Comparison of ENCODE assay signal across 26 mouse cellular contexts in the genomic region with DNA sequence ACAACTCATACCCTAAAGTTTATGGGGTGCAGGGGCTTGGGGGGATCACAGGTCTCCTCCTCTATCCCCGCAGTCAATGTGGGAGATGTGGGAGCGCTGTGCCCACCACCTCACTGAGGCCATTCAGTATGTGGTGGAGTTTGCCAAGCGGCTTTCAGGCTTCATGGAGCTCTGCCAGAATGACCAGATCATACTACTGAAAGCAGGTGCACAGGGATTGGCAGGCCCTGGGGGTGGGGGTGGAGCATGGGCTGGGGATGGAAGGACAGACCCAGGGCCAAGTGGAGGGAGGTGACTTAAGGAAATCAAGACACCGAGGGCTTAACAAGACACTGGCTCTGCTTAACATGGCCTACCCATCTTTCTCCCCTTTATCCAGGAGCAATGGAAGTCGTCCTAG. TPM values are rescaled to one million over a fixed set of nuclear protein-coding genes. Genes with fewer than 3 reads are reported as not detected.
DNase-seq lines count a peak whose midpoint lies in the region; ATAC-seq and TF ChIP-seq lines count a peak whose summit lies in the region.
"Had no signal": no experiment of that assay in that cellular context is flagged by ENCODE, and none has a peak within 500 bp of the region (broad histone marks: within the 10 kb centered on the region; RNA-seq: fewer than 3 reads in every experiment).

No protein-coding gene starts in this region.

- intact Hi-C loops in heart, postnatal 25 days (cut with DNase I): no loop called here

- no peak overlapping the region for H3K4me3 ChIP-seq in heart, embryonic 10.5 days
- no peak overlapping the region for H3K4me3 ChIP-seq in hindbrain, postnatal 0 days (ENCODE audit: low read length)
- H3K4me3 ChIP-seq in hindbrain, embryonic 11.5 days (ENCODE audit: low read depth, low read length): no peak overlapping the region
- H3K4me3 ChIP-seq: forebrain, embryonic 10.5 days; forebrain, embryonic 13.5 days; heart, embryonic 13.5 days had no signal

- peaks cover 8% of the 10 kb centered on the region; the same call in 1 of the 2 replicates for H3K27me3 ChIP-seq in heart, embryonic 10.5 days (ENCODE audit: insufficient read depth, poor library complexity, severe bottlenecking)
- no peaks in the 10 kb centered on the region for H3K27me3 ChIP-seq in hindbrain, postnatal 0 days (ENCODE audit: insufficient read depth, low read length)
- H3K27me3 ChIP-seq in hindbrain, embryonic 11.5 days (ENCODE audit: control insufficient read depth, insufficient read depth, low read length): no peaks in the 10 kb centered on the region
- H3K27me3 ChIP-seq: forebrain, embryonic 13.5 days had no signal

- no peak overlapping the region for H3K9ac ChIP-seq in hindbrain, postnatal 0 days (replicated peaks; ENCODE audit: low read length)
- H3K9ac ChIP-seq in hindbrain, embryonic 11.5 days (ENCODE audit: low read depth, low read length): no peak overlapping the region
- H3K9ac ChIP-seq: forebrain, embryonic 13.5 days; heart, embryonic 13.5 days had no signal

- no peak for TF ChIP-seq CTCF in hindbrain, postnatal 0 days (IDR thresholded peaks at IDR 0.05; ENCODE audit: low read depth)

- H3K4me1 ChIP-seq in heart, embryonic 10.5 days: no peaks in the 10 kb centered on the region
- H3K4me1 ChIP-seq in hindbrain, postnatal 0 days (ENCODE audit: insufficient read depth, low read length): no peaks in the 10 kb centered on the region
- no peaks in the 10 kb centered on the region for H3K4me1 ChIP-seq in hindbrain, embryonic 11.5 days (replicated peaks; ENCODE audit: control insufficient read depth, insufficient read depth, low read length)
- H3K4me1 ChIP-seq: forebrain, embryonic 10.5 days; forebrain, embryonic 13.5 days; heart, embryonic 13.5 days had no signal

- 76% methylated on average over 5 of the region's 5 CpGs for WGBS in heart, embryonic 10.5 days
- WGBS in hindbrain, postnatal 0 days: 58% methylated on average over 5 of the region's 5 CpGs
- WGBS in hindbrain, embryonic 11.5 days: 80% methylated on average over 5 of the region's 5 CpGs

- peak; percentile 90 for DNase-seq in cerebellum, postnatal 10 days
- no peak for DNase-seq in cerebellum, adult 8-10 months
- peak; percentile 52 for DNase-seq in heart, embryonic 10.5 days (ENCODE audit: low spot score)
- no peak for DNase-seq in heart, postnatal 25 days (ENCODE audit: low spot score)
- peak; percentile 58 for DNase-seq in hindbrain, postnatal 0 days (ENCODE audit: low spot score)
- DNase-seq in hindbrain, embryonic 11.5 days (ENCODE audit: low spot score): no peak
- peak; percentile 1 for DNase-seq in thymus, postnatal 25 days
- no peak for DNase-seq in thymus, postnatal 0 days (ENCODE audit: low spot score)
- DNase-seq: adrenal gland, adult 8-10 months; adrenal gland, postnatal 25 days; cerebellum, adult 11-12 months; cerebellum, adult 9-11 months; gastrocnemius, postnatal 25 days; heart, adult 18-20 months; heart, postnatal 14 days had no signal

- no peak overlapping the region for H3K4me2 ChIP-seq in hindbrain, postnatal 0 days (ENCODE audit: low read depth, low read length)
- no peak overlapping the region for H3K4me2 ChIP-seq in hindbrain, embryonic 11.5 days (replicated peaks; ENCODE audit: low read depth, low read length)
- H3K4me2 ChIP-seq: forebrain, embryonic 13.5 days; heart, embryonic 13.5 days had no signal

- no peaks in the 10 kb centered on the region for H3K36me3 ChIP-seq in heart, embryonic 10.5 days
- no peaks in the 10 kb centered on the region for H3K36me3 ChIP-seq in hindbrain, postnatal 0 days (ENCODE audit: insufficient read depth, low read length)
- no peaks in the 10 kb centered on the region for H3K36me3 ChIP-seq in hindbrain, embryonic 11.5 days (ENCODE audit: control insufficient read depth, insufficient read depth, low read length)
- H3K36me3 ChIP-seq: forebrain, embryonic 10.5 days; heart, embryonic 13.5 days had no signal

- H3K9me3 ChIP-seq in heart, embryonic 10.5 days: no peaks in the 10 kb centered on the region
- H3K9me3 ChIP-seq in hindbrain, postnatal 0 days (ENCODE audit: low read length): no peaks in the 10 kb centered on the region
- H3K9me3 ChIP-seq in hindbrain, embryonic 11.5 days (ENCODE audit: control insufficient read depth, low read length): no peaks in the 10 kb centered on the region
- H3K9me3 ChIP-seq: forebrain, embryonic 10.5 days; forebrain, embryonic 13.5 days; heart, embryonic 13.5 days had no signal

- 0 out of 2 replicates have a peak, but pooled peaks have one; percentile 5 for ATAC-seq in hindbrain, postnatal 0 days
- no peak for ATAC-seq in hindbrain, embryonic 11.5 days (ENCODE audit: low FRiP score)
- ATAC-seq: activated CD4-positive, CD25-positive, alpha-beta regulatory T cell, adult 4 months; forebrain, embryonic 13.5 days; forebrain, embryonic 16.5 days; intestine, postnatal 0 days had no signal

- no peak overlapping the region for H3K27ac ChIP-seq in heart, embryonic 10.5 days
- no peak overlapping the region for H3K27ac ChIP-seq in hindbrain, postnatal 0 days
- no peak overlapping the region for H3K27ac ChIP-seq in hindbrain, embryonic 11.5 days (ENCODE audit: low read depth, low read length)
- H3K27ac ChIP-seq: forebrain, embryonic 10.5 days; forebrain, embryonic 13.5 days; heart, embryonic 13.5 days had no signal

RNA-seq across cellular contexts. Expression of a gene that starts 7.3 kb away (rescaled TPM):
- not detected in 2 replicates for polyA plus RNA-seq in heart, embryonic 10.5 days (2016; fragmentation: Nextera tagmentation; extraction: Ambion mirVana)
- under 1 TPM; 0.06 to 0.08 TPM for total RNA-seq in heart, postnatal 25 days (2021)
- total RNA-seq in hindbrain, postnatal 0 days (2014; rRNA removed): 3.7 and 3.9 TPM in 2 replicates
- 2.1 and 2.5 TPM in 2 replicates for polyA plus RNA-seq in hindbrain, postnatal 0 days (2015; fragmentation: Nextera tagmentation; extraction: Ambion mirVana)
- polyA plus RNA-seq in hindbrain, embryonic 11.5 days (2014; fragmentation: Nextera tagmentation; extraction: Ambion mirVana): 0.22 and 0.32 TPM in 2 replicates
- 8.2 and 14.0 TPM in 2 replicates for polyA plus RNA-seq in thymus, postnatal 0 days (2015; fragmentation: Nextera tagmentation; extraction: Ambion mirVana)
- total RNA-seq: ES-E14; hematopoietic stem cell, adult 5-6 weeks had no signal

RNA-seq across cellular contexts. Expression of a gene that starts 18.4 kb away (rescaled TPM):
- polyA plus RNA-seq in heart, embryonic 10.5 days (2016; fragmentation: Nextera tagmentation; extraction: Ambion mirVana): 0.26 and 0.36 TPM in 2 replicates
- 10 to 100 TPM; 22.3 to 38.7 TPM for total RNA-seq in heart, postnatal 25 days (2021)
- 1.5 TPM in 2 replicates for total RNA-seq in hindbrain, postnatal 0 days (2014; rRNA removed)
- 0.45 and 0.79 TPM in 2 replicates for polyA plus RNA-seq in hindbrain, postnatal 0 days (2015; fragmentation: Nextera tagmentation; extraction: Ambion mirVana)
- 0.08 and 0.21 TPM in 2 replicates for polyA plus RNA-seq in hindbrain, embryonic 11.5 days (2014; fragmentation: Nextera tagmentation; extraction: Ambion mirVana)
- polyA plus RNA-seq in thymus, postnatal 0 days (2015; fragmentation: Nextera tagmentation; extraction: Ambion mirVana): 170 and 185 TPM in 2 replicates
- total RNA-seq: ES-E14 had no signal

RNA-seq across cellular contexts. Expression of a gene that starts 22.1 kb away (rescaled TPM):
- polyA plus RNA-seq in heart, embryonic 10.5 days (2016; fragmentation: Nextera tagmentation; extraction: Ambion mirVana): 9.3 and 11.1 TPM in 2 replicates
- 1 to 10 TPM; 3.2 to 3.6 TPM for total RNA-seq in heart, postnatal 25 days (2021)
- 11.8 and 13.7 TPM in 2 replicates for total RNA-seq in hindbrain, postnatal 0 days (2014; rRNA removed)
- 46.8 and 48.6 TPM in 2 replicates for polyA plus RNA-seq in hindbrain, postnatal 0 days (2015; fragmentation: Nextera tagmentation; extraction: Ambion mirVana)
- 51.5 and 58.7 TPM in 2 replicates for polyA plus RNA-seq in hindbrain, embryonic 11.5 days (2014; fragmentation: Nextera tagmentation; extraction: Ambion mirVana)
- polyA plus RNA-seq in thymus, postnatal 0 days (2015; fragmentation: Nextera tagmentation; extraction: Ambion mirVana): 34.3 and 39.1 TPM in 2 replicates

RNA-seq across cellular contexts. Expression of a gene that starts 28.8 kb away (rescaled TPM):
- polyA plus RNA-seq in heart, embryonic 10.5 days (2016; fragmentation: Nextera tagmentation; extraction: Ambion mirVana): 0.15 and 0.29 TPM in 2 replicates
- not detected for total RNA-seq in heart, postnatal 25 days (2021)
- 1.8 and 2.6 TPM in 2 replicates for total RNA-seq in hindbrain, postnatal 0 days (2014; rRNA removed)
- 1.3 and 2.2 TPM in 2 replicates for polyA plus RNA-seq in hindbrain, postnatal 0 days (2015; fragmentation: Nextera tagmentation; extraction: Ambion mirVana)
- 1.4 and 2.1 TPM in 2 replicates for polyA plus RNA-seq in hindbrain, embryonic 11.5 days (2014; fragmentation: Nextera tagmentation; extraction: Ambion mirVana)
- 1.8 and 3.6 TPM in 2 replicates for polyA plus RNA-seq in thymus, postnatal 0 days (2015; fragmentation: Nextera tagmentation; extraction: Ambion mirVana)
- total RNA-seq: ES-E14; gastrocnemius, adult 8-10 months; gastrocnemius, postnatal 25 days; hematopoietic stem cell, adult 5-6 weeks had no signal
- polyA plus RNA-seq: activated CD4-positive, CD25-positive, alpha-beta regulatory T cell, adult 4 months had no signal

RNA-seq across cellular contexts. Expression of a gene that starts 49.1 kb away (rescaled TPM):
- polyA plus RNA-seq in heart, embryonic 10.5 days (2016; fragmentation: Nextera tagmentation; extraction: Ambion mirVana): not detected in 2 replicates
- not detected for total RNA-seq in heart, postnatal 25 days (2021)
- total RNA-seq in hindbrain, postnatal 0 days (2014; rRNA removed): not detected in 2 replicates
- 0.11 TPM in 1 of 2 replicates, not detected in the other for polyA plus RNA-seq in hindbrain, postnatal 0 days (2015; fragmentation: Nextera tagmentation; extraction: Ambion mirVana)
- polyA plus RNA-seq in hindbrain, embryonic 11.5 days (2014; fragmentation: Nextera tagmentation; extraction: Ambion mirVana): 0.11 TPM in 1 of 2 replicates, not detected in the other
- polyA plus RNA-seq in thymus, postnatal 0 days (2015; fragmentation: Nextera tagmentation; extraction: Ambion mirVana): 0.27 and 0.47 TPM in 2 replicates
- total RNA-seq: adrenal gland, adult 8-10 months; adrenal gland, postnatal 25 days; gastrocnemius, adult 8-10 months; heart, adult 18-20 months; heart, postnatal 14 days; hematopoietic stem cell, adult 5-6 weeks had no signal
- polyA plus RNA-seq: activated CD4-positive, CD25-positive, alpha-beta regulatory T cell, adult 4 months; embryonic facial prominence, embryonic 11.5 days; forebrain, embryonic 10.5 days; heart, embryonic 13.5 days; intestine, embryonic 14.5 days; intestine, postnatal 0 days had no signal

Comparison
In these comparisons a context has a peak if more than half of its experiments do, and no peak if none do; other contexts are left out.
1. DNase-seq: peak in cerebellum, postnatal 10 days (2 of 2), heart, embryonic 10.5 days (single experiment), hindbrain, postnatal 0 days (single experiment) and thymus, postnatal 25 days (single experiment); none in cerebellum, adult 8-10 months (single experiment), heart, postnatal 25 days (single experiment), hindbrain, embryonic 11.5 days (single experiment) and thymus, postnatal 0 days (single experiment).
2. RNA of a gene that starts 18.4 kb away (polyA plus RNA-seq): 170 to 185 TPM in thymus, postnatal 0 days; 0.45 to 0.79 TPM in hindbrain, postnatal 0 days, 0.26 to 0.36 TPM in heart, embryonic 10.5 days and 0.08 to 0.21 TPM in hindbrain, embryonic 11.5 days; every median in the first group is over 10 times any median in the second.